Mouse (Mus musculus) intestine, embryonic 15.5 days (tissue): ENCODE data around the gene Unc45a. TPM values are rescaled to one million over a fixed set of nuclear protein-coding genes. Genes with fewer than 3 reads are reported as not detected.
A peak's percentile ranks its signal among the peaks of the same experiment; 100 is the strongest.

Experiments
- ATAC-seq: fragments of 200-750 bp; cut with Nextera tagmentation; 2 replicates; pipeline ENCODE4 v1.8.0; 2017; ENCODE audit warnings: moderate TSS enrichment, moderate library complexity
- H3K27ac ChIP-seq: fragments of 300-500 bp; sonication (generic); 2 replicates; pipeline ENCODE4 v1.5.1; 2015; ENCODE audit warnings: mild to moderate bottlenecking, inconsistent platforms
- H3K27me3 ChIP-seq: fragments of 300-500 bp; sonication (generic); replicated peaks from 2 replicates; pipeline ENCODE4 v1.6.1; 2015; ENCODE audit warnings: inconsistent platforms
- H3K36me3 ChIP-seq: fragments of 300-500 bp; sonication (generic); 2 replicates; pipeline ENCODE4 v1.6.1; 2015; ENCODE audit warnings: inconsistent platforms
- H3K4me1 ChIP-seq: fragments of 300-500 bp; sonication (generic); replicated peaks from 2 replicates; pipeline ENCODE4 v1.6.1; 2015; ENCODE audit warnings: inconsistent platforms
- H3K4me2 ChIP-seq: fragments of 300-500 bp; sonication (generic); replicated peaks from 2 replicates; pipeline ENCODE4 v1.6.1; 2015; ENCODE audit warnings: mild to moderate bottlenecking, inconsistent platforms
- H3K4me3 ChIP-seq: fragments of 300-500 bp; sonication (generic); replicated peaks from 2 replicates; pipeline ENCODE4 v1.5.1; 2015; ENCODE audit warnings: inconsistent platforms
- H3K9ac ChIP-seq: fragments of 300-500 bp; sonication (generic); 2 replicates; pipeline ENCODE4 v1.6.1; 2015; ENCODE audit warnings: inconsistent platforms
- H3K9me3 ChIP-seq: fragments of 300-500 bp; sonication (generic); 2 replicates; pipeline ENCODE4 v1.6.1; 2016; ENCODE audit warnings: inconsistent platforms
- WGBS: fragments of 180-500 bp; shearing (Covaris S2); methylation state at CpG from one replicate; pipeline ENCODE4 v1.1.7; 2015; 5-methylcytosine and 5-hydroxymethylcytosine counted together
- polyA plus RNA-seq: library from polyadenylated mRNA; unstranded; fragments of >200 nt; fragmentation: Nextera tagmentation; extraction: Ambion mirVana; gene quantifications from 2 replicates; pipeline ENCODE4 v1.2.1, GENCODE M21; 2015

Unc45a gene
- polyA plus RNA-seq, 1 experiment from 2014 or later = 37.6 TPM

DNA sequence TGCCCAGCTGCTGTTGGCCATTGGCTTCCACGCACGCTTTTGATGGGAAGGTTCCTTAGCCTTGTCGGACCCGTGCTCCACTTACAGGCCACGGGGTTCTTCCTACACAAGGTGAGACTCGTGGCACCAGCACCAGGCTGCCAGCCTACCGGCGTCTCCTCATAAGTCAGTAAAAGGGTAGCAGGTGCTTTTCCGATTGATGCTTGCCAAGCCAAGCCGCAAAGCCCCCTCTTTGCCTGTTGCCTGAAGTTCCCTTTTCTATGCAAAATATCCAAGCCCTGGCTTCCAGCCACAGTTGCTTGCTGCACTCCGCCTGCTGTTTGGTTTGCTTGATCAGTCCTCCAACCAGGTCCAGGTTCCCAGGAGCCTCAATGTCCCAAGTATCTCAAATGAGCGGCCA, 33.0 kb upstream of the Unc45a start:
- H3K9ac ChIP-seq = no peak overlapping the region
- no peak overlapping the region for H3K4me3 ChIP-seq
- ATAC-seq = no peak
- H3K36me3 ChIP-seq = no peaks in the 10 kb centered on the region
- WGBS = 84% methylated on average over 12 of the region's 12 CpGs
- H3K9me3 ChIP-seq = no peaks in the 10 kb centered on the region
- no peak overlapping the region for H3K4me2 ChIP-seq
- H3K27ac ChIP-seq = no peak overlapping the region
- H3K4me1 ChIP-seq = peaks cover 11% of the 10 kb centered on the region; the same call in 1 of the 2 replicates
- H3K27me3 ChIP-seq = no peaks in the 10 kb centered on the region

DNA sequence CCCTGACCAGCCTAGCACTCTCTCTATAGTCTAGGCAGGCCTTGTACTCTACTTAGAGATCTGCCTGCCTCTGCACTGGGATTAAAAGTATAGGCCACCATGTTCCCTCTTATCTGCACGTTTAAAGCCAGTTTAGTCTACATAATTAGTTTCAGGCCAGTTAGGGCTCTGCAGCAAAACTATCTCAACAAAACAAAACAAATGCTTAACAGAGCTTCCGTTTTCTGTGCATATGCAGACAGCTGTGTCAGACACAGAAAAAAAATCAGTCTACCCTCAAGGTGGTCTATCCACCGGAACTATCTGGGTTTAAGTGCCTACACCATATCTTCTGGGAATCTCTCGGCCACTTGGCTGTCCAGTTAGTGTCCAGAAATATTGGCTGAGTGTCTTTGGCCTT, 32.5 kb upstream of the Unc45a start:
- ATAC-seq = no peak
- Histone ChIP-seq H3K4me2 (no peak overlapping the region), H3K36me3 (peaks cover under 1% of the 10 kb centered on the region), H3K27me3 (no peaks in the 10 kb centered on the region), H3K4me3 (no peak overlapping the region), H3K9me3 (no peaks in the 10 kb centered on the region), H3K9ac (no peak overlapping the region), H3K27ac (no peak overlapping the region), H3K4me1 (peaks cover 14% of the 10 kb centered on the region)
- 63% methylated on average over 4 of the region's 4 CpGs for WGBS

DNA sequence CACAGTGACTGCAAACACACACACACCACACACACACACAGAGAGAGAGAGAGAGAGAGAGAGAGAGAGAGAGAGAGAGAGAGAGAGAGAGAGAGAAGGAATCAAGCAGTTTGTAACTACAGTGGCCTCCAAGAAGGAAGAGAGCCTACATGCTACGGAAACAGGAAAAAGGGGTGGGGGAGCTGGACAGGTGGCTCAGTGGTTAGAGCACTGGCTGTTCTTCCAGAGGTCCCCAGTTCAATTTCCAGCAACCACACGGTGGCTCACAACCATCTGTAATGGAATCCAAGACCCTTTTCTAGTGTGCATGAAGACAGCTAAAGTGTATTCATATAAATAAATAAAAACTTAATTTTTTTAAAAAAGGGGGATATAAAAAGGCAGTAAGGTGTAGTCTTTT, 31.9 kb upstream of the Unc45a start:
- H3K4me3 ChIP-seq = no peak overlapping the region
- no peak overlapping the region for H3K27ac ChIP-seq
- no peaks in the 10 kb centered on the region for H3K27me3 ChIP-seq
- 53% methylated on average over 2 of the region's 2 CpGs for WGBS
- H3K4me1 ChIP-seq = peaks cover 16% of the 10 kb centered on the region
- H3K9me3 ChIP-seq = no peaks in the 10 kb centered on the region
- peaks cover 7% of the 10 kb centered on the region for H3K36me3 ChIP-seq
- no peak for ATAC-seq
- no peak overlapping the region for H3K9ac ChIP-seq
- no peak overlapping the region for H3K4me2 ChIP-seq

DNA sequence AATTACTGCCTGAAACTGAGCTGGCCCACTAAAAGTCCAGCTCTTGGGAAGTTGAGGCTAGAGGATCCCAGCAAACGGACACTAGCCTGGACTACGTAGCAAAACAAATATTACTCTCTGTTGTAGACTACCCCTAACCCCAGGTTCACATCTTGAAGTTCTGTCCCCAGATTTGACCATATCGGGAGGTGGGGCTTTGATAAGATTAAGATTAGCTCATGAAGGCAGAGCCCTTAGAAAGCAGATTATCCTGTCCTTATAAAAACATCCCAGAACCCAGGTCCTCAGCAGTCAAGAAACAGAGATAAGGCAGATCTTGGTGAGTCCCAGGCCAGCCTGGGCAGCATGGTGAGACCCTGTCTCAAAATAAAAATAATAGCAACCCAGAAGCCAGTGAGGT, 31.4 kb upstream of the Unc45a start:
- no peak overlapping the region for H3K9ac ChIP-seq
- H3K4me1 ChIP-seq = peaks cover 16% of the 10 kb centered on the region
- no peaks in the 10 kb centered on the region for H3K27me3 ChIP-seq
- H3K27ac ChIP-seq = no peak overlapping the region
- H3K4me3 ChIP-seq = no peak overlapping the region
- 75% methylated on average over 3 of the region's 3 CpGs for WGBS
- no peak for ATAC-seq
- no peak overlapping the region for H3K4me2 ChIP-seq
- H3K9me3 ChIP-seq = no peaks in the 10 kb centered on the region
- peaks cover 12% of the 10 kb centered on the region for H3K36me3 ChIP-seq

DNA sequence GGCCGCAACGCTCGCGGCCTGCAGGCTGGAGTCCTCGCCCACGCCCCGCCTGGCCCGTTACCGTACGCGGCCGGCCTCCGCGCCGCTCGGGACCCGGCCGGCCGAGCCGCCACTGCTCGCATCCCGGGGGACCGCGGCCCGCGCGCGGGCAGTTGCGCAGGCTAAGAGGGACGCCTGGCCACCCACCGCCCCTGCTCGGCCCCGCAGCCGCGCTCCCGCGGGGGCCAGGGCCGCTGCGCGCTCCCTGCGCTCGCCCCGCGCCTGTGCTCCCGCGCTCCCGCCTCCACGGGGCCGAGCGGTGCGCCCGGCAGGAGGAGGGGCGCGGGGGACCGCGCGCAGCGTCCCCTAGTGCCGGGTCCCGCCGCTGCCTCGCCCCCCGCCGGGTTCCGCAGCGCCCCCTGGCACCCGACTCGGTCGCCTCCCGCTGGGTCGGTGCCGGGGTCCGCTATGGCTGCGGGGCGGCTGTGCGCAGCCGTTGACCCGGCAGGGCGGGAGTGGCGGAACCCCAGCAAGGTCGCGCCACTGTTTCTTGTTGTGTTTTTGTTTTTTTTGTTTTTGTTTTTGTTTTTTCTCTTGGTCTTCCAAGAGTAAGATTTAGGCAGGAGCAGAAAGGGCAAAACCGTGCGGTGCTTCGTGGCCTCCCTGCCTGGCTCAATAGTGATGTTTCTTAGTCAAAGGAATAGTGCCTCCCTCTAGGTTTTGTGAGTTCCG, 30.4 kb upstream of the Unc45a start, which contains the start of gene Man2a2:
Gene Man2a2 (minus strand): TSS at position 335 of the 711 bp plus-strand sequence.
- Histone ChIP-seq H3K4me2 (peak within 1 kb of the TSS; percentile 87), H3K4me3 (peak within 1 kb of the TSS; percentile 95), H3K27ac (peak within 1 kb of the TSS; percentile 84), H3K9me3 (no peaks in the 10 kb centered on the region), H3K36me3 (peaks cover 22% of the 10 kb centered on the region), H3K9ac (peak within 1 kb of the TSS; percentile 76), H3K27me3 (no peaks in the 10 kb centered on the region), H3K4me1 (peaks cover 16% of the 10 kb centered on the region)
- WGBS = under 1% methylated on average over 80 of the region's 86 CpGs
- ATAC-seq = peak; percentile 76

GRCm38 (mm10) chr7:80370649-80371040, 29.8 kb upstream of the Unc45a start:
- H3K36me3 ChIP-seq = peaks cover 23% of the 10 kb centered on the region
- H3K9ac ChIP-seq = peak overlapping the region; percentile 76
- no peaks in the 10 kb centered on the region for H3K9me3 ChIP-seq
- peak; percentile 60 for ATAC-seq
- peaks cover 16% of the 10 kb centered on the region for H3K4me1 ChIP-seq
- H3K27me3 ChIP-seq = no peaks in the 10 kb centered on the region
- under 1% methylated on average over 31 of the region's 31 CpGs for WGBS
- peak overlapping the region; percentile 95 for H3K4me3 ChIP-seq
- H3K27ac ChIP-seq = peak overlapping the region; percentile 84
- H3K4me2 ChIP-seq = peak overlapping the region; percentile 87

DNA sequence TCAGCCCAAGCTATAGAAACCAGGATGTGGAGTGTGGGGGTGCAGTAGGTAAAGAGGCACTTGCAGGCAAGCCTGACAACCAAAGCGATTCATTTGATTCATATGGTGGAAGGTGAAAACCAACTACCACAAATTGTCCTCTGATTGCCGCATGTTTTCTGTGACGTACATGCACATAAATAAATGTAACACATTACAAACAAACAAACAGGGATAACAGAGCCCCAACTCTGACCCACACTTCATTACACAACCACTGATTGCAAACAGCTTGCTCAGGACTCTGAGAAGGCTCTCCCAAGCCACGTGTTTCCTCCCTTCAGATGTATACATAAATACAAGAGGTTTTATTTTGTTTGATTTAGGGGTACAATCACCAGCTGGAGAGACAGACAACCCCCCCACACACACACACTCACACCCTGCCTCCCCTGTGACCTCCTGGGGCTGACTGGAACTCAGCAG, 29.2 kb upstream of the Unc45a start:
- H3K36me3 ChIP-seq = peaks cover 23% of the 10 kb centered on the region
- H3K4me3 ChIP-seq = peak overlapping the region; percentile 95
- peaks cover 16% of the 10 kb centered on the region for H3K4me1 ChIP-seq
- no peaks in the 10 kb centered on the region for H3K9me3 ChIP-seq
- peak; percentile 13; the same call in 1 of the 2 replicates for ATAC-seq
- WGBS = 32% methylated on average over 4 of the region's 4 CpGs
- no peaks in the 10 kb centered on the region for H3K27me3 ChIP-seq
- H3K9ac ChIP-seq = peak overlapping the region; percentile 76
- peak overlapping the region; percentile 84; the same call in 1 of the 2 replicates for H3K27ac ChIP-seq
- H3K4me2 ChIP-seq = peak overlapping the region; percentile 87

- 63% methylated on average over 5 of the region's 5 CpGs for WGBS
- Histone ChIP-seq H3K36me3 (peaks cover 23% of the 10 kb centered on the region), H3K4me2 (peak overlapping the region; percentile 87), H3K27ac (no peak overlapping the region), H3K4me1 (peaks cover 16% of the 10 kb centered on the region), H3K9me3 (no peaks in the 10 kb centered on the region), H3K9ac (no peak overlapping the region), H3K27me3 (no peaks in the 10 kb centered on the region), H3K4me3 (no peak overlapping the region)
- no peak for ATAC-seq
Observed at GRCm38 (mm10) chr7:80369461-80369860, 28.7 kb upstream of the Unc45a start.

- H3K9ac ChIP-seq = no peak overlapping the region
- H3K4me1 ChIP-seq = peaks cover 16% of the 10 kb centered on the region
- H3K4me2 ChIP-seq = peak overlapping the region; percentile 87
- no peak for ATAC-seq
- H3K27me3 ChIP-seq = no peaks in the 10 kb centered on the region
- H3K9me3 ChIP-seq = no peaks in the 10 kb centered on the region
- H3K27ac ChIP-seq = 0 out of 2 replicates have a peak overlapping the region, but pooled peaks have one; percentile 2
- H3K4me3 ChIP-seq = no peak overlapping the region
- H3K36me3 ChIP-seq = peaks cover 29% of the 10 kb centered on the region
- WGBS = 61% methylated on average over 20 of the region's 20 CpGs
Observed at GRCm38 (mm10) chr7:80368635-80369421, 28.0 kb upstream of the Unc45a start.

DNA sequence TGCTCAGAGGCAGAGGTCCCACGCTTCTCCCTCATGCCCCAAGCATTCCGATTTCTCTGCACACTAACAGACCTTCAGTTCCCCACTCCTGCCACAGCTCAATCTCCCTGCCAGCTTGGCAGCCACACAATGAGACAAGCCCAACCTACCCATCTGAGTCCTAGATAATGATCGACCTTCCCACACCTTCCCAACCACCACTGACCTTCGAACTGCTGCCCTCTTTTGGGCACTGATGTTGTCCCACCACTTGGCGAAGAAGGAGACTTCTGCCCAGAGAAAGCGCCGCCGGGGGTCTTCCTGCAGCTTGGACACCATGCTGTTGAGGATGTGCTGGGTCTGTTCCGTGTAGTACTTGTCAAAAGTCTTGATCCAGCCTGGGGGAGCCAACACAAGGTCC, 27.2 kb upstream of the Unc45a start:
- Histone ChIP-seq H3K27me3 (no peaks in the 10 kb centered on the region), H3K4me2 (no peak overlapping the region), H3K4me1 (peaks cover 16% of the 10 kb centered on the region), H3K4me3 (no peak overlapping the region), H3K9me3 (no peaks in the 10 kb centered on the region), H3K36me3 (peaks cover 33% of the 10 kb centered on the region), H3K9ac (no peak overlapping the region), H3K27ac (no peak overlapping the region)
- ATAC-seq = no peak
- 90% methylated on average over 9 of the region's 9 CpGs for WGBS

DNA sequence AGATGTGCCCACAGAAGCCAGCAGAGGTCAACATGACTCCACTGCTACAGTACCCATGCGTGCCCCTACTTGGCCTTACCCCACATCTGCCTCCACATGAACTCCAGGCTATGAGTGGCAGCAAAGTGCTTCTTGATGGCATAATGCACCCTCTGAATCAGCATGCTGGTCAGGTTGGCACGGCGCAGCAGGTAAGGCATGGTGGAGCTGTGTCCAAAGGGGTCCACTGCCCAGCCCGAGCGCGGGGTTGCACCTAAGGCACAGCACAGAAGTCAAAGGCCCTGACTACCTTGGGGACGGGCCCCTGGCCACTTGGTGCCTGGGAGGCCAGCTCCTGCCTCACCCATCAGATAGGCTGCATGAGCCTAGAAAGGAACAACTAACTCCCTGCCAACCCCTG, 26.4 kb upstream of the Unc45a start:
- Histone ChIP-seq H3K4me1 (peaks cover 16% of the 10 kb centered on the region), H3K27ac (no peak overlapping the region), H3K36me3 (peaks cover 33% of the 10 kb centered on the region), H3K9ac (no peak overlapping the region), H3K9me3 (no peaks in the 10 kb centered on the region), H3K27me3 (no peaks in the 10 kb centered on the region), H3K4me2 (no peak overlapping the region), H3K4me3 (no peak overlapping the region)
- no peak for ATAC-seq
- WGBS = 96% methylated on average over 7 of the region's 7 CpGs

- H3K9ac ChIP-seq = no peak overlapping the region
- H3K4me2 ChIP-seq = no peak overlapping the region
- H3K36me3 ChIP-seq = peaks cover 37% of the 10 kb centered on the region
- WGBS = 63% methylated on average over 2 of the region's 2 CpGs
- H3K27ac ChIP-seq = no peak overlapping the region
- H3K27me3 ChIP-seq = no peaks in the 10 kb centered on the region
- H3K4me3 ChIP-seq = no peak overlapping the region
- no peak for ATAC-seq
- H3K4me1 ChIP-seq = peaks cover 16% of the 10 kb centered on the region
- no peaks in the 10 kb centered on the region for H3K9me3 ChIP-seq
Observed at GRCm38 (mm10) chr7:80365759-80366158, 25.0 kb upstream of the Unc45a start.
